Mouse (Mus musculus) megakaryocyte, embryonic 14.5 days (primary cell): Measurements from ENCODE around the gene Gfra1. TPM values are rescaled to one million over a fixed set of nuclear protein-coding genes. Genes with fewer than 3 reads are reported as not detected.

ENCODE experiments used
- H3K27me3 ChIP-seq: replicated peaks from 2 replicates; pipeline ENCODE3; 2012; ENCODE audit warnings: inconsistent platforms
- H3K36me3 ChIP-seq: replicated peaks from 2 replicates; pipeline ENCODE3; 2012; ENCODE audit warnings: low read length, inconsistent platforms, mixed read lengths
- H3K4me1 ChIP-seq: 2 replicates; pipeline ENCODE4 v1.6.1; 2012; ENCODE audit warnings: inconsistent platforms
- H3K4me3 ChIP-seq: replicated peaks from 2 replicates; pipeline ENCODE3; 2012; ENCODE audit warnings: moderate library complexity, mild to moderate bottlenecking, inconsistent platforms
- H3K9me3 ChIP-seq: 2 replicates; pipeline ENCODE4 v1.6.1; 2012; ENCODE audit warnings: inconsistent platforms
- FLI1 ChIP-seq: IDR thresholded peaks from 2 replicates; pipeline ENCODE4 v1.6.1; 2012; ENCODE audit warnings: low read length, inconsistent platforms, mixed read lengths
- GATA1 ChIP-seq: IDR thresholded peaks from 3 replicates; pipeline ENCODE4 v1.6.1; 2012; ENCODE audit warnings: mixed read lengths, low read length, inconsistent platforms, borderline replicate concordance
- polyA plus RNA-seq: library from polyadenylated mRNA; stranded (reverse); fragments of >175 nt; gene quantifications from 2 replicates; pipeline ENCODE4 v1.2.3, GENCODE M21; 2012; ENCODE audit warnings: low replicate concordance; ENCODE audit not compliant: insufficient read depth

The Gfra1 gene
- polyA plus RNA-seq, 1 experiment: not detected

GRCm38 (mm10) chr19:58424928-58425327, 30.8 kb downstream of the Gfra1 start:
- TF ChIP-seq FLI1 (no peak), GATA1 (no peak)
- H3K4me1 ChIP-seq: no peaks in the 10 kb centered on the region

GRCm38 (mm10) chr19:58424179-58424578, 31.5 kb downstream of the Gfra1 start:
- H3K36me3 ChIP-seq: no peaks in the 10 kb centered on the region
- no peaks in the 10 kb centered on the region for H3K4me1 ChIP-seq
- TF ChIP-seq FLI1 (no peak), GATA1 (no peak)
- no peak overlapping the region for H3K4me3 ChIP-seq
- peaks cover 7% of the 10 kb centered on the region for H3K9me3 ChIP-seq
- H3K27me3 ChIP-seq: no peaks in the 10 kb centered on the region

More at GRCm38 (mm10) chr19:58424928-58425327, 30.8 kb downstream of the Gfra1 start:
- Histone ChIP-seq H3K4me3 (peak overlapping the region; percentile 2), H3K27me3 (no peaks in the 10 kb centered on the region), H3K9me3 (peaks cover 7% of the 10 kb centered on the region), H3K36me3 (no peaks in the 10 kb centered on the region)

- H3K9me3 ChIP-seq: peaks cover 7% of the 10 kb centered on the region
- no peaks in the 10 kb centered on the region for H3K36me3 ChIP-seq
- no peaks in the 10 kb centered on the region for H3K27me3 ChIP-seq
- no peak for TF ChIP-seq FLI1
- TF ChIP-seq GATA1: no peak
- H3K4me1 ChIP-seq: no peaks in the 10 kb centered on the region
- no peak overlapping the region for H3K4me3 ChIP-seq
These were observed 32.7 kb downstream of the Gfra1 start for GRCm38 (mm10) chr19:58422916-58423493.

- Histone ChIP-seq H3K4me3 (no peak overlapping the region), H3K4me1 (peaks cover 2% of the 10 kb centered on the region; the same call in 1 of the 2 replicates), H3K9me3 (peaks cover 14% of the 10 kb centered on the region), H3K36me3 (no peaks in the 10 kb centered on the region), H3K27me3 (no peaks in the 10 kb centered on the region)
- no peak for TF ChIP-seq FLI1
- no peak for TF ChIP-seq GATA1
These were observed 36.0 kb downstream of the Gfra1 start for GRCm38 (mm10) chr19:58419685-58420084.

- H3K27me3 ChIP-seq: no peaks in the 10 kb centered on the region
These were observed 36.4 kb downstream of the Gfra1 start for GRCm38 (mm10) chr19:58419278-58419677.

GRCm38 (mm10) chr19:58415173-58415572, 40.5 kb downstream of the Gfra1 start:
- Histone ChIP-seq H3K36me3 (no peaks in the 10 kb centered on the region), H3K27me3 (no peaks in the 10 kb centered on the region), H3K4me3 (no peak overlapping the region), H3K9me3 (peaks cover 14% of the 10 kb centered on the region), H3K4me1 (peaks cover 6% of the 10 kb centered on the region; the same call in 1 of the 2 replicates)
- no peak for TF ChIP-seq GATA1
- no peak for TF ChIP-seq FLI1

More at GRCm38 (mm10) chr19:58419278-58419677, 36.4 kb downstream of the Gfra1 start:
- Histone ChIP-seq H3K4me3 (no peak overlapping the region), H3K4me1 (peaks cover 6% of the 10 kb centered on the region; the same call in 1 of the 2 replicates), H3K9me3 (peaks cover 14% of the 10 kb centered on the region), H3K36me3 (no peaks in the 10 kb centered on the region)
- no peak for TF ChIP-seq GATA1
- TF ChIP-seq FLI1: no peak

- no peaks in the 10 kb centered on the region for H3K27me3 ChIP-seq
- TF ChIP-seq GATA1 (no peak), FLI1 (no peak)
- no peaks in the 10 kb centered on the region for H3K36me3 ChIP-seq
- peaks cover 17% of the 10 kb centered on the region for H3K9me3 ChIP-seq
- peaks cover 6% of the 10 kb centered on the region; the same call in 1 of the 2 replicates for H3K4me1 ChIP-seq
- H3K4me3 ChIP-seq: no peak overlapping the region
These were observed 41.0 kb downstream of the Gfra1 start for GRCm38 (mm10) chr19:58414733-58415132.

- Histone ChIP-seq H3K27me3 (no peaks in the 10 kb centered on the region), H3K4me3 (no peak overlapping the region), H3K9me3 (peaks cover 26% of the 10 kb centered on the region), H3K4me1 (peaks cover 6% of the 10 kb centered on the region; the same call in 1 of the 2 replicates), H3K36me3 (no peaks in the 10 kb centered on the region)
- TF ChIP-seq GATA1 (no peak), FLI1 (no peak)
These were observed 42.4 kb downstream of the Gfra1 start for GRCm38 (mm10) chr19:58413290-58413689.

- Histone ChIP-seq H3K4me3 (no peak overlapping the region), H3K9me3 (peaks cover 30% of the 10 kb centered on the region), H3K4me1 (peaks cover 6% of the 10 kb centered on the region; the same call in 1 of the 2 replicates), H3K36me3 (no peaks in the 10 kb centered on the region), H3K27me3 (no peaks in the 10 kb centered on the region)
- no peak for TF ChIP-seq FLI1
- no peak for TF ChIP-seq GATA1
These were observed 42.9 kb downstream of the Gfra1 start for GRCm38 (mm10) chr19:58412811-58413210.

GRCm38 (mm10) chr19:58406726-58407125, 49.0 kb downstream of the Gfra1 start:
- no peak for TF ChIP-seq FLI1
- TF ChIP-seq GATA1: no peak
- H3K27me3 ChIP-seq: no peaks in the 10 kb centered on the region
- H3K4me3 ChIP-seq: no peak overlapping the region
- no peaks in the 10 kb centered on the region for H3K36me3 ChIP-seq
- H3K9me3 ChIP-seq: peaks cover 28% of the 10 kb centered on the region
- no peaks in the 10 kb centered on the region for H3K4me1 ChIP-seq
